Mouse (Mus musculus): Measurements from ENCODE around the gene Ormdl2. TPM values are rescaled to one million over a fixed set of nuclear protein-coding genes. Genes with fewer than 3 reads are reported as not detected.

The Ormdl2 gene
- polyA plus RNA-seq, 1 experiment: 41.1 TPM

- Histone ChIP-seq H3K36me3 (ENCODE audit: control insufficient read depth, insufficient read depth) (peaks cover 41% of the 10 kb centered on the region), H3K79me2 (ENCODE audit: control insufficient read depth, insufficient read depth) (peaks cover 59% of the 10 kb centered on the region), H3K4me3 (ENCODE audit: insufficient read depth, poor library complexity, severe bottlenecking) (peak within 1 kb of the TSS; percentile 86), H3ac (ENCODE audit: control insufficient read depth, insufficient read length, low read depth) (peak within 1 kb of the TSS; percentile 89), H3K27me3 (ENCODE audit: control insufficient read depth, insufficient read depth, insufficient read length) (no peaks in the 10 kb centered on the region), H3K79me3 (ENCODE audit: low read depth) (peaks cover 39% of the 10 kb centered on the region)
- TF ChIP-seq MAX (IDR thresholded peaks at IDR 0.05) (no peak), CEBPB (IDR thresholded peaks at IDR 0.05; ENCODE audit: low read depth) (no peak), USF1 (IDR thresholded peaks at IDR 0.05; ENCODE audit: low read depth) (no peak), FOSL1 (IDR thresholded peaks at IDR 0.05; ENCODE audit: insufficient read depth, low read length, poor library complexity, severe bottlenecking) (no peak), CTCF (IDR thresholded peaks at IDR 0.05; ENCODE audit: control insufficient read depth, insufficient read depth, insufficient read length) (no peak), MYOD1 (IDR thresholded peaks at IDR 0.05; ENCODE audit: control insufficient read depth, insufficient read length, low read depth) (no peak), MYOG (IDR thresholded peaks at IDR 0.05; ENCODE audit: control insufficient read depth, extremely low read depth, insufficient read length) (no peak)
These were observed 17.0 kb downstream of the Ormdl2 start, which contains the start of gene Tmem198b for GRCm38 (mm10) chr10:128804271-128805091. Gene Tmem198b (minus strand): TSS chr10:128804370.

- no peaks in the 10 kb centered on the region for H3K27me3 ChIP-seq (ENCODE audit: control insufficient read depth, insufficient read depth, insufficient read length)
- peaks cover 34% of the 10 kb centered on the region for H3K79me3 ChIP-seq (ENCODE audit: low read depth)
- H3K4me3 ChIP-seq (ENCODE audit: insufficient read depth, poor library complexity, severe bottlenecking): peak within 1 kb of the TSS; percentile 86
- peak within 1 kb of the TSS; percentile 89 for H3ac ChIP-seq (ENCODE audit: control insufficient read depth, insufficient read length, low read depth)
- peaks cover 52% of the 10 kb centered on the region for H3K79me2 ChIP-seq (ENCODE audit: control insufficient read depth, insufficient read depth)
- no peak for TF ChIP-seq CEBPB (IDR thresholded peaks at IDR 0.05; ENCODE audit: low read depth)
- TF ChIP-seq MAX (IDR thresholded peaks at IDR 0.05): peak; percentile 38
- H3K36me3 ChIP-seq (ENCODE audit: control insufficient read depth, insufficient read depth): peaks cover 41% of the 10 kb centered on the region
These were observed 17.6 kb downstream of the Ormdl2 start, which contains the start of gene Dnajc14 for GRCm38 (mm10) chr10:128803771-128804270. Gene Dnajc14 (plus strand): TSS chr10:128804062.

- Histone ChIP-seq H3K4me3 (ENCODE audit: insufficient read depth, poor library complexity, severe bottlenecking) (peak overlapping the region; percentile 86), H3K36me3 (ENCODE audit: control insufficient read depth, insufficient read depth) (peaks cover 38% of the 10 kb centered on the region), H3ac (ENCODE audit: control insufficient read depth, insufficient read length, low read depth) (peak overlapping the region; percentile 62), H3K79me2 (ENCODE audit: control insufficient read depth, insufficient read depth) (peaks cover 48% of the 10 kb centered on the region), H3K79me3 (ENCODE audit: low read depth) (peaks cover 29% of the 10 kb centered on the region), H3K27me3 (ENCODE audit: control insufficient read depth, insufficient read depth, insufficient read length) (no peaks in the 10 kb centered on the region)
- TF ChIP-seq MYOD1 (IDR thresholded peaks at IDR 0.05; ENCODE audit: control insufficient read depth, insufficient read length, low read depth) (peak; percentile 11), CTCF (IDR thresholded peaks at IDR 0.05; ENCODE audit: control insufficient read depth, insufficient read depth, insufficient read length) (no peak), MAX (IDR thresholded peaks at IDR 0.05) (no peak), USF1 (IDR thresholded peaks at IDR 0.05; ENCODE audit: low read depth) (no peak)
These were observed 18.1 kb downstream of the Ormdl2 start for GRCm38 (mm10) chr10:128803361-128803760.

GRCm38 (mm10) chr10:128802956-128803355 is 18.5 kb downstream of the Ormdl2 start:
- Histone ChIP-seq H3K36me3 (ENCODE audit: control insufficient read depth, insufficient read depth) (peaks cover 35% of the 10 kb centered on the region), H3K79me3 (ENCODE audit: low read depth) (peaks cover 26% of the 10 kb centered on the region)

DNA sequence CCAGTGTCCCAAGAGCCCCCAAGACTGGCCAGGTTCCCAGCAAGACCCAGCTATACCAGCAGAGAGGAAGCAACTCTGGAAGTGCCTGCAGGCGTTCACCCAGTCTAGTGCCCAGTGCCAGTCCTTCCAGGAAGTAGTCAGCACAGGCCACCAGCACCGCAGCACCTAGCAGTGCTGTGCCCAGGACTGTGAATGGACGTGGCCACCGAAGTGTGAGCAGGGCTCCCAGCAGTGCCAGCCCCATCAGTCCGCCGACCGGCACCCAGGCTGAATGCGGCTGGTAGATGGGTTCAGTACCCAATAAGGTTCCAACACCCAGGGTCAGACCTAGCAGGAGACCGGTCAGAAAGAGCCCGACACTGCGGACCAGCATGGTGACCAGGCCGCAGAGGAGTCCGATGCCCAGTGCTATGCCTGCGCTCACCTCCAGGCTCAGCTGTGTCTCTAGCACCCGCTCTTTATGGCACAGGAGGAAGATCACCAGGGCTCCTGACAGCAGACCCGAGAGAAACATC is 19.4 kb downstream of the Ormdl2 start:
- H3K4me3 ChIP-seq (ENCODE audit: insufficient read depth, poor library complexity, severe bottlenecking): no peak overlapping the region
- TF ChIP-seq MYOD1 (IDR thresholded peaks at IDR 0.05; ENCODE audit: control insufficient read depth, insufficient read length, low read depth): no peak
- no peak for TF ChIP-seq MYOG (IDR thresholded peaks at IDR 0.05; ENCODE audit: control insufficient read depth, extremely low read depth, insufficient read length)
- TF ChIP-seq CTCF (IDR thresholded peaks at IDR 0.05; ENCODE audit: control insufficient read depth, insufficient read depth, insufficient read length): no peak
- no peak for TF ChIP-seq CEBPB (IDR thresholded peaks at IDR 0.05; ENCODE audit: low read depth)
- TF ChIP-seq FOSL1 (IDR thresholded peaks at IDR 0.05; ENCODE audit: insufficient read depth, low read length, poor library complexity, severe bottlenecking): no peak
- TF ChIP-seq MAX (IDR thresholded peaks at IDR 0.05): no peak
- TF ChIP-seq USF1 (IDR thresholded peaks at IDR 0.05; ENCODE audit: low read depth): no peak

More at GRCm38 (mm10) chr10:128802956-128803355, 18.5 kb downstream of the Ormdl2 start:
- no peaks in the 10 kb centered on the region for H3K27me3 ChIP-seq (ENCODE audit: control insufficient read depth, insufficient read depth, insufficient read length)
- TF ChIP-seq USF1 (IDR thresholded peaks at IDR 0.05; ENCODE audit: low read depth) (no peak), MYOG (IDR thresholded peaks at IDR 0.05; ENCODE audit: control insufficient read depth, extremely low read depth, insufficient read length) (no peak), MAX (IDR thresholded peaks at IDR 0.05) (no peak), FOSL1 (IDR thresholded peaks at IDR 0.05; ENCODE audit: insufficient read depth, low read length, poor library complexity, severe bottlenecking) (no peak), CEBPB (IDR thresholded peaks at IDR 0.05; ENCODE audit: low read depth) (no peak), MYOD1 (IDR thresholded peaks at IDR 0.05; ENCODE audit: control insufficient read depth, insufficient read length, low read depth) (no peak), CTCF (IDR thresholded peaks at IDR 0.05; ENCODE audit: control insufficient read depth, insufficient read depth, insufficient read length) (no peak)
- H3K4me3 ChIP-seq (ENCODE audit: insufficient read depth, poor library complexity, severe bottlenecking): peak overlapping the region; percentile 86
- H3K79me2 ChIP-seq (ENCODE audit: control insufficient read depth, insufficient read depth): peaks cover 44% of the 10 kb centered on the region
- H3ac ChIP-seq (ENCODE audit: control insufficient read depth, insufficient read length, low read depth): peak overlapping the region; percentile 8

More for the DNA sequence above, 19.4 kb downstream of the Ormdl2 start:
- Histone ChIP-seq H3K27me3 (ENCODE audit: control insufficient read depth, insufficient read depth, insufficient read length) (no peaks in the 10 kb centered on the region), H3ac (ENCODE audit: control insufficient read depth, insufficient read length, low read depth) (no peak overlapping the region), H3K36me3 (ENCODE audit: control insufficient read depth, insufficient read depth) (peaks cover 26% of the 10 kb centered on the region), H3K79me3 (ENCODE audit: low read depth) (peaks cover 17% of the 10 kb centered on the region), H3K79me2 (ENCODE audit: control insufficient read depth, insufficient read depth) (peaks cover 34% of the 10 kb centered on the region)
